Mouse (Mus musculus) B cell, adult 2 months (primary cell): ENCODE measurements around the gene 1110065P20Rik.

Source experiments
- DNase-seq, 2 experiments: peaks; one replicate each; pipeline ENCODE4 v3.0.0; 2022

1110065P20Rik gene

GRCm38 (mm10) chr4:124850933-124851658 is at the start of gene 1110065P20Rik:
1110065P20Rik (minus strand) TSS chr4:124851196.
- peak; percentile 63 to 71 for DNase-seq

- no peak for DNase-seq
Observed at GRCm38 (mm10) chr4:124899906-124900305, 48.9 kb upstream of the 1110065P20Rik start.

GRCm38 (mm10) chr4:124898428-124898827 is 47.4 kb upstream of the 1110065P20Rik start:
- DNase-seq, result no peak

- no peak for DNase-seq
Observed at GRCm38 (mm10) chr4:124894508-124895428, 43.8 kb upstream of the 1110065P20Rik start.

GRCm38 (mm10) chr4:124893769-124894168 is 42.8 kb upstream of the 1110065P20Rik start:
- DNase-seq, result no peak

GRCm38 (mm10) chr4:124890831-124891230 is 39.8 kb upstream of the 1110065P20Rik start:
- DNase-seq, result no peak

- DNase-seq, result no peak
Observed at GRCm38 (mm10) chr4:124889935-124890334, 38.9 kb upstream of the 1110065P20Rik start.

GRCm38 (mm10) chr4:124888702-124889101 is 37.7 kb upstream of the 1110065P20Rik start:
- DNase-seq, result no peak

- peak in 1 of 2 experiments; percentile 17 for DNase-seq
Observed at GRCm38 (mm10) chr4:124882151-124882729, 31.2 kb upstream of the 1110065P20Rik start.

GRCm38 (mm10) chr4:124881341-124881908 is 30.4 kb upstream of the 1110065P20Rik start:
- DNase-seq, result no peak

GRCm38 (mm10) chr4:124880599-124880998 is 29.6 kb upstream of the 1110065P20Rik start, which contains the start of gene Epha10:
Epha10 (plus strand) TSS chr4:124880899.
- no peak for DNase-seq

GRCm38 (mm10) chr4:124872719-124873118 is 21.7 kb upstream of the 1110065P20Rik start:
- DNase-seq, result no peak

- DNase-seq, result no peak
Observed at GRCm38 (mm10) chr4:124861283-124862188, 10.5 kb upstream of the 1110065P20Rik start, which contains the start of gene Maneal. Maneal (minus strand) TSS chr4:124862171.

GRCm38 (mm10) chr4:124860446-124860845 is 9.4 kb upstream of the 1110065P20Rik start:
- peak; percentile 45 to 54 for DNase-seq

- no peak for DNase-seq
Observed at GRCm38 (mm10) chr4:124858370-124858769, 7.4 kb upstream of the 1110065P20Rik start.

GRCm38 (mm10) chr4:124856294-124856693 is 5.3 kb upstream of the 1110065P20Rik start:
- DNase-seq, result no peak

GRCm38 (mm10) chr4:124850261-124850913 is 609 bp downstream of the 1110065P20Rik start, which contains the start of gene Yrdc:
Yrdc (plus strand) TSS chr4:124850679.
- peak; percentile 94 to 95 for DNase-seq

GRCm38 (mm10) chr4:124849631-124850260 is 1.2 kb downstream of the 1110065P20Rik start:
- DNase-seq, result peak in 1 of 2 experiments; percentile 21

- DNase-seq, result peak; percentile 88 to 90
Observed at GRCm38 (mm10) chr4:124847573-124847972, 3.4 kb downstream of the 1110065P20Rik start.

- DNase-seq, result peak; percentile 53 to 58
Observed at GRCm38 (mm10) chr4:124843493-124843892, 7.5 kb downstream of the 1110065P20Rik start.
